Mouse (Mus musculus) CH12.LX (cell line): Measurements from ENCODE around the gene Cacna2d2. TPM values are rescaled to one million over a fixed set of nuclear protein-coding genes. Genes with fewer than 3 reads are reported as not detected.

Experiments used
- DNase-seq: peaks from one replicate; pipeline ENCODE4 v3.0.0-alpha.2; 2013; ENCODE audit errors: extremely low read depth
- H3K27ac ChIP-seq: 2 replicates; pipeline ENCODE4 v1.5.1; 2012; ENCODE audit warnings: low read depth, mild to moderate bottlenecking, control low read depth, moderate library complexity; ENCODE audit not compliant: insufficient read depth
- H3K27me3 ChIP-seq: replicated peaks from 2 replicates; pipeline ENCODE3; 2012; ENCODE audit warnings: inconsistent platforms
- H3K36me3 ChIP-seq, 2 experiments: replicated peaks in 1 of 2; 2 replicates each; pipeline versions ENCODE3 to v1.6.1; 2012; ENCODE audit warnings: inconsistent platforms in 1 of 2, low read length in 1 of 2, mild to moderate bottlenecking in 1 of 2, mixed read lengths in 1 of 2, moderate library complexity in 1 of 2; ENCODE audit not compliant: control insufficient read depth in 1 of 2, insufficient read depth in 1 of 2
- H3K4me1 ChIP-seq, 2 experiments: 2 replicates each; pipeline ENCODE4 v1.6.1; 2012; ENCODE audit warnings: inconsistent platforms in 1 of 2, moderate library complexity in 1 of 2; ENCODE audit not compliant: insufficient read depth in 2 of 2, control insufficient read depth in 1 of 2
- H3K4me2 ChIP-seq: 2 replicates; pipeline ENCODE4 v1.6.1; 2012; ENCODE audit warnings: low read depth, mild to moderate bottlenecking, control low read depth; ENCODE audit not compliant: poor library complexity, insufficient read depth, severe bottlenecking
- H3K4me3 ChIP-seq, 3 experiments: fragments of 150-350 bp in 1 of 3; sonication (generic) in 1 of 3; replicated peaks in 1 of 3; 2 replicates each; pipeline versions ENCODE3 to v1.5.1; 2011 to 2012; ENCODE audit warnings: low read depth in 2 of 3, low read length in 2 of 3, mild to moderate bottlenecking in 2 of 3, moderate library complexity in 2 of 3, control low read depth in 1 of 3, improper control_type of control experiment in 1 of 3, inconsistent platforms in 1 of 3, mixed read lengths in 1 of 3; ENCODE audit not compliant: poor library complexity in 1 of 3
- H3K79me2 ChIP-seq: replicated peaks from 2 replicates; pipeline ENCODE4 v1.6.1; 2012; ENCODE audit warnings: mild to moderate bottlenecking, moderate library complexity; ENCODE audit not compliant: control insufficient read depth, poor library complexity, insufficient read depth, severe bottlenecking; ENCODE audit errors: extremely low read depth
- H3K9ac ChIP-seq: 2 replicates; pipeline ENCODE4 v1.6.1; 2012; ENCODE audit warnings: low read depth, mild to moderate bottlenecking, control low read depth, moderate library complexity; ENCODE audit not compliant: insufficient read depth
- H3K9me3 ChIP-seq: replicated peaks from 2 replicates; pipeline ENCODE3; 2012; ENCODE audit warnings: low read length, inconsistent platforms, mixed read lengths
- BHLHE40 ChIP-seq: IDR thresholded peaks from 2 replicates; pipeline ENCODE4 v1.6.1; 2011; ENCODE audit warnings: mild to moderate bottlenecking, low read depth, low read length, improper control_type of control experiment
- CHD1 ChIP-seq: IDR thresholded peaks from 2 replicates; pipeline ENCODE4 v1.6.1; 2012; ENCODE audit warnings: low read depth, low read length, improper control_type of control experiment, inconsistent platforms
- CHD2 ChIP-seq: IDR thresholded peaks from 2 replicates; pipeline ENCODE4 v1.6.1; 2011; ENCODE audit warnings: low read length, improper control_type of control experiment
- CTCF ChIP-seq, 2 experiments: IDR thresholded peaks in 1 of 2; conservative IDR thresholded peaks in 1 of 2; 2 replicates each; pipeline ENCODE4 v1.5.1; 2011 to 2012; ENCODE audit warnings: low read depth in 2 of 2, low read length in 2 of 2, improper control_type of control experiment in 1 of 2, inconsistent platforms in 1 of 2, mild to moderate bottlenecking in 1 of 2, moderate library complexity in 1 of 2
- E2F4 ChIP-seq: IDR thresholded peaks from 2 replicates; pipeline ENCODE4 v1.6.1; 2011; ENCODE audit warnings: low read depth, low read length, improper control_type of control experiment; ENCODE audit not compliant: insufficient replicate concordance
- ELF1 ChIP-seq: IDR thresholded peaks from 2 replicates; pipeline ENCODE4 v1.6.1; 2014; ENCODE audit warnings: low read depth, mild to moderate bottlenecking, inconsistent platforms, low read length, improper control_type of control experiment
- EP300 ChIP-seq: IDR thresholded peaks from 2 replicates; pipeline ENCODE4 v1.6.1; 2011; ENCODE audit warnings: low read length, improper control_type of control experiment
- GABPA ChIP-seq: IDR thresholded peaks from 2 replicates; pipeline ENCODE4 v1.6.1; 2012; ENCODE audit warnings: low read depth, low read length, improper control_type of control experiment, inconsistent platforms; ENCODE audit not compliant: insufficient replicate concordance
- HCFC1 ChIP-seq: IDR thresholded peaks from 2 replicates; pipeline ENCODE4 v1.6.1; 2012; ENCODE audit warnings: low read depth, mild to moderate bottlenecking, inconsistent platforms, low read length, improper control_type of control experiment
- JUN ChIP-seq: IDR thresholded peaks from 2 replicates; pipeline ENCODE4 v1.6.1; 2011; ENCODE audit warnings: low read depth, mild to moderate bottlenecking, low read length, improper control_type of control experiment, moderate library complexity; ENCODE audit not compliant: insufficient read depth
- JUND ChIP-seq: conservative IDR thresholded peaks from 2 replicates; pipeline ENCODE4 v1.6.1; 2011; ENCODE audit warnings: low read depth, low read length, improper control_type of control experiment
- KAT2A ChIP-seq: IDR thresholded peaks from 2 replicates; pipeline ENCODE4 v1.6.1; 2012; ENCODE audit warnings: low read length, improper control_type of control experiment, inconsistent platforms; ENCODE audit not compliant: insufficient replicate concordance
- MAX ChIP-seq: IDR thresholded peaks from 2 replicates; pipeline ENCODE4 v1.6.1; 2011; ENCODE audit warnings: low read length, improper control_type of control experiment
- MAZ ChIP-seq: IDR thresholded peaks from 2 replicates; pipeline ENCODE4 v1.6.1; 2012; ENCODE audit warnings: low read depth, mild to moderate bottlenecking, inconsistent platforms, low read length, improper control_type of control experiment, moderate library complexity
- MEF2A ChIP-seq: IDR thresholded peaks from 2 replicates; pipeline ENCODE4 v1.6.1; 2014; ENCODE audit warnings: low read depth, mild to moderate bottlenecking, inconsistent platforms, low read length, improper control_type of control experiment, borderline replicate concordance
- MXI1 ChIP-seq: IDR thresholded peaks from 2 replicates; pipeline ENCODE4 v1.6.1; 2011; ENCODE audit warnings: mild to moderate bottlenecking, low read depth, low read length, improper control_type of control experiment
- MYC ChIP-seq: IDR thresholded peaks from 2 replicates; pipeline ENCODE4 v1.6.1; 2011; ENCODE audit warnings: low read depth, mild to moderate bottlenecking, improper control_type of control experiment, low read length
- PAX5 ChIP-seq: IDR thresholded peaks from 2 replicates; pipeline ENCODE4 v1.6.1; 2012; ENCODE audit warnings: low read length, inconsistent platforms, mixed read lengths
- POLR2A ChIP-seq: IDR thresholded peaks from 2 replicates; pipeline ENCODE4 v1.6.1; 2011; ENCODE audit warnings: low read depth, mild to moderate bottlenecking, improper control_type of control experiment, low read length
- POLR2AphosphoS2 ChIP-seq: IDR thresholded peaks from 2 replicates; pipeline ENCODE4 v1.6.1; 2011; ENCODE audit warnings: low read depth, low read length, improper control_type of control experiment
- RAD21 ChIP-seq: IDR thresholded peaks from 2 replicates; pipeline ENCODE4 v1.6.1; 2011; ENCODE audit warnings: low read depth, mild to moderate bottlenecking, low read length, improper control_type of control experiment, moderate library complexity
- RCOR1 ChIP-seq: conservative IDR thresholded peaks from 2 replicates; pipeline ENCODE4 v1.6.1; 2012; ENCODE audit warnings: low read depth, mild to moderate bottlenecking, inconsistent platforms, low read length, improper control_type of control experiment
- SIN3A ChIP-seq: IDR thresholded peaks from 2 replicates; pipeline ENCODE4 v1.6.1; 2012; ENCODE audit warnings: low read length, improper control_type of control experiment, inconsistent platforms
- TBP ChIP-seq: conservative IDR thresholded peaks from 2 replicates; pipeline ENCODE4 v1.6.1; 2011; ENCODE audit warnings: low read depth, low read length, improper control_type of control experiment
- TCF12 ChIP-seq: IDR thresholded peaks from 2 replicates; pipeline ENCODE4 v1.6.1; 2014; ENCODE audit warnings: low read depth, mild to moderate bottlenecking, inconsistent platforms, low read length, improper control_type of control experiment
- USF1 ChIP-seq: IDR thresholded peaks from 2 replicates; pipeline ENCODE4 v1.6.1; 2014; ENCODE audit warnings: low read depth, mild to moderate bottlenecking, inconsistent platforms, low read length, improper control_type of control experiment
- ZC3H11A ChIP-seq: IDR thresholded peaks from 2 replicates; pipeline ENCODE4 v1.6.1; 2012; ENCODE audit warnings: low read depth, mild to moderate bottlenecking, inconsistent platforms, low read length, improper control_type of control experiment
- ZMIZ1 ChIP-seq: IDR thresholded peaks from 2 replicates; pipeline ENCODE4 v1.6.1; 2012; ENCODE audit warnings: low read depth, mild to moderate bottlenecking, inconsistent platforms, low read length, improper control_type of control experiment
- ZNF384 ChIP-seq: IDR thresholded peaks from 2 replicates; pipeline ENCODE4 v1.6.1; 2012; ENCODE audit warnings: low read depth, low read length, improper control_type of control experiment, inconsistent platforms
- dilution Hi-C: fragments of 300-500 bp; cut with MboI; formaldehyde crosslinking; loops from 2 replicates; pipeline ENCODE4 v1.14.3; 2020; ENCODE audit warnings: low sequenced_read_pairs; ENCODE audit not compliant: extremely low pct_unique_long_range_greater_than_20kb, extremely low pct_ligation_motif_present
- in situ Hi-C: fragments of 300-500 bp; cut with MboI; formaldehyde crosslinking; loops from 3 replicates; pipeline ENCODE4 v1.14.3; 2019; ENCODE audit warnings: low sequenced_read_pairs, low pct_ligation_motif_present, low pct_unique_long_range_greater_than_20kb, mixed read lengths
- polyA plus RNA-seq: library from polyadenylated mRNA; unstranded; fragments of >175 nt; gene quantifications from 2 replicates; pipeline ENCODE4 v1.2.1, GENCODE M21; 2012; ENCODE audit warnings: low read depth; ENCODE audit not compliant: insufficient read length
- total RNA-seq, 2 experiments: library from RNA; depleted of rRNA; stranded (reverse); fragments of 300-350 nt in 1 of 2; fragments of >200 nt in 1 of 2; gene quantifications; 2 replicates each; pipeline ENCODE4 v1.2.3; 2012 to 2014

Cacna2d2 gene
- total and polyA plus RNA-seq, 3 experiments, result 0.04 TPM; not detected in 2

GRCm38 (mm10) chr9:107526198-107527026, 127.0 kb downstream of the Cacna2d2 start:
- Histone ChIP-seq H3K4me3 (no peak overlapping the region), H3K9ac (no peak overlapping the region), H3K79me2 (no peaks in the 10 kb centered on the region), H3K4me2 (no peak overlapping the region), H3K4me1 (peaks cover 0 to 7% of the 10 kb centered on the region in 2 experiments; a peak in 2 of 4 replicates), H3K27me3 (peaks cover 82% of the 10 kb centered on the region), H3K27ac (no peak overlapping the region), H3K9me3 (peaks cover 3% of the 10 kb centered on the region), H3K36me3 (no peaks in the 10 kb centered on the region)
- in situ Hi-C loops (no loop called here), dilution Hi-C loops (no loop called here)
- no peak for DNase-seq
- TF ChIP-seq USF1 (no peak), GABPA (no peak), BHLHE40 (no peak), CTCF (conservative IDR thresholded peaks at IDR 0.05 in 1 of 2, IDR thresholded peaks at IDR 0.05 in 1 of 2; ENCODE audit: low read depth in 2 of 2, low read length in 2 of 2) (no peak), ELF1 (no peak), CHD1 (no peak), MAZ (no peak), POLR2AphosphoS2 (no peak), E2F4 (no peak), SIN3A (no peak), MAX (no peak), EP300 (no peak), ZNF384 (no peak), PAX5 (no peak), POLR2A (no peak), MEF2A (no peak), ZMIZ1 (no peak), KAT2A (no peak), CHD2 (no peak)

- in situ Hi-C loops, result no loop called here
- H3K36me3 ChIP-seq, result peaks cover 16 to 25% of the 10 kb centered on the region in 2 experiments
- H3K9ac ChIP-seq, result peak within 1 kb of the TSS; percentile 77
- dilution Hi-C loops, result no loop called here
- H3K4me1 ChIP-seq, result peaks cover 10 to 32% of the 10 kb centered on the region in 2 experiments
- no peaks in the 10 kb centered on the region for H3K9me3 ChIP-seq
- peaks cover 36% of the 10 kb centered on the region for H3K79me2 ChIP-seq
- DNase-seq, result peak; percentile 94
- H3K27me3 ChIP-seq, result peaks cover 18% of the 10 kb centered on the region
- H3K4me3 ChIP-seq, result peak within 1 kb of the TSS; percentile 86 to 95 (median 93)
- peak within 1 kb of the TSS; percentile 49 for H3K27ac ChIP-seq
- H3K4me2 ChIP-seq, result peak within 1 kb of the TSS; percentile 93
- no peak for TF ChIP-seq JUND
- TF ChIP-seq BHLHE40, result no peak
- 0 out of 2 replicates have a peak, but pooled peaks have one; percentile 9 for TF ChIP-seq TBP
- TF ChIP-seq E2F4, result no peak
- TF ChIP-seq ZC3H11A, result no peak
- no peak; the same call in 1 of the 2 replicates for TF ChIP-seq ZMIZ1
- TF ChIP-seq RAD21, result no peak
- no peak for TF ChIP-seq MAZ
- TF ChIP-seq ZNF384, result no peak
- TF ChIP-seq HCFC1, result peak; percentile 99
- TF ChIP-seq CHD1, result no peak
- no peak for TF ChIP-seq RCOR1
- no peak; the same call in 1 of the 2 replicates for TF ChIP-seq POLR2AphosphoS2
- TF ChIP-seq JUN, result no peak
- TF ChIP-seq SIN3A, result peak; percentile 69
- TF ChIP-seq MEF2A, result no peak; the same call in 1 of the 2 replicates
- TF ChIP-seq MYC, result 0 out of 2 replicates have a peak, but pooled peaks have one; percentile 41
- TF ChIP-seq MXI1, result peak; percentile 75
- TF ChIP-seq GABPA, result peak; percentile 91; the same call in 1 of the 2 replicates
- TF ChIP-seq PAX5, result no peak
- peak; percentile 59 for TF ChIP-seq TCF12
Observed at GRCm38 (mm10) chr9:107533791-107534407, 134.5 kb downstream of the Cacna2d2 start, which contains the start of gene Tmem115. Gene Tmem115, plus strand, starts transcription at chr9:107533945.
